Mouse (Mus musculus) cerebellum, adult (tissue): ENCODE results near the gene Dtnbp1.

Source experiments
- ATAC-seq: cut with Nextera tagmentation; 2 replicates; pipeline ENCODE4 v1.9.2; 2017; ENCODE audit warnings: mild to moderate bottlenecking, moderate library complexity, mixed read lengths; ENCODE audit not compliant: insufficient number of reproducible peaks, low FRiP score, low TSS enrichment

The Dtnbp1 gene

DNA sequence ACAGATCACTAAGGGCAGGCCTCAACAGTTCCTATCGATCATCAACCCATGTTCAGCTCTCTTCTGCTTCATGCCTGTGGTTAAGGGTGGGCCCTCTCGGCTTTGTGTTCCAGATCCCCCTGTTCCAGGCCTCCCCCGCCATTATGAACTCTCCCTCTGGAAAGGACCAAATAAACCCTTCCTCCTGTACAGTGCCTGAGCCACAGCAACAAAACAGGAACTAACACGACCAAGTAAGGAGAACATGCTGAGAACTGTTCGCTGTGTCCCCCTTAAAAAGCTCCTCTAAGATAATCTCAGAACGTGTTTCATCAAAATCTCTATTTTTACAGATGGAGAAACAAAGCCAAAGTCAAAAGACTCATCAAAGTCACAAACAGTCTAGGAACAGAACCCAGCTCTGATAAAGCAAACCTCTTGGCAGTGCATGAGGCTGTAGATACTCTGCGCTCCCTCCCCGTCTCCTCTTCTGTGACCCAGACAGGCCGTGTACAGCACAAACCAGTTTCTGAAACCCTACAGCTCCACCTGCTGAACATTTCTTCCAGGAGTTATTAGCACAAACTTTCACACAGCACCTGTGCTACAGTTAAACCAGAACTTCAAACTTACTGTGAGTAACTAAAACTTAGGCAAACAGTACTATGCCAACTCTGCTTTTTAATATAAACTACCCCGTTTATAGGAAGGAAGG, 49.4 kb downstream of the Dtnbp1 start:
- no peak for ATAC-seq

DNA sequence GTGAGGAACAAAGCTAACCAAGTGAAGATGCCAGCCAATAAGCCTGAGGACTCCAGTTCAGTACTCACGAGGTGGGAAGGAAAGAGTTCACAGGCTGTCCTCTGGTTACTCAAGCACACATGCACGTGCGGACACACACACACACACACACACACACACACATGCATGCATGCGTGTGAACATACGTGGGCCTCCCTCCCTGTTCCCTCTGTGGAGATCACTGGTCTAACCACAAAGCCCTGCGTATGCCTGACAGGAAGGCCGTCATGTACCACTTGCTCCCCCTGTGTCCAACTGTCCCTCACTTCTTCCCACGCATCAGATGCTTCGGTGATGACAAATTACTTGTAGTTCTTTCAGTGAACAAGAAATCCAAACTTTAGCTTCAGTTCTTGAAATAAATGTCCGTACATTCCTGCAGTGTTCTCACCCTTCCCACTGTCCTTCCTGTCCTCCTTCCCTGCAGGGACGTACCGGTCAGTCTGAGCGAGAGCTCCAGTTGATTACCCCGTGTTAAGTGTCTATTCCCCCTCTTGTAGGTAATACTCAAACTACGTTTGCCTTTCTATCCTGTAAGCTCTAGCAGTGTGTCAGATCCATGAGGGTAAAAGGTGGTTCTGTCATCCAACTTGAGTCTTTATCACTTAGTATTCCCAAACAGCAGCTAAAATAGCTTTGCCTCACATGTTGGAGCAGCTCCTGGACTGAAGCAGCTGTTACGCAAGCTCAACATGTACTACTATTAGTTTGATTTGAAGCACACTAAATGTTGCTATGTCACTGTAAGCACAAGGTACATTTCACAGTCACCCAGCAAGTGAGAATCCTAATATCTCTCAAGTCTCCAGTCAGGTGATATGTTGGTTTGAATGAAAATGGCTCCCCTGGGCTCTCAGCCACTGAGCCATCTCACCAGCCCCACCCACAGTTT, 53.4 kb downstream of the Dtnbp1 start:
- no peak for ATAC-seq

DNA sequence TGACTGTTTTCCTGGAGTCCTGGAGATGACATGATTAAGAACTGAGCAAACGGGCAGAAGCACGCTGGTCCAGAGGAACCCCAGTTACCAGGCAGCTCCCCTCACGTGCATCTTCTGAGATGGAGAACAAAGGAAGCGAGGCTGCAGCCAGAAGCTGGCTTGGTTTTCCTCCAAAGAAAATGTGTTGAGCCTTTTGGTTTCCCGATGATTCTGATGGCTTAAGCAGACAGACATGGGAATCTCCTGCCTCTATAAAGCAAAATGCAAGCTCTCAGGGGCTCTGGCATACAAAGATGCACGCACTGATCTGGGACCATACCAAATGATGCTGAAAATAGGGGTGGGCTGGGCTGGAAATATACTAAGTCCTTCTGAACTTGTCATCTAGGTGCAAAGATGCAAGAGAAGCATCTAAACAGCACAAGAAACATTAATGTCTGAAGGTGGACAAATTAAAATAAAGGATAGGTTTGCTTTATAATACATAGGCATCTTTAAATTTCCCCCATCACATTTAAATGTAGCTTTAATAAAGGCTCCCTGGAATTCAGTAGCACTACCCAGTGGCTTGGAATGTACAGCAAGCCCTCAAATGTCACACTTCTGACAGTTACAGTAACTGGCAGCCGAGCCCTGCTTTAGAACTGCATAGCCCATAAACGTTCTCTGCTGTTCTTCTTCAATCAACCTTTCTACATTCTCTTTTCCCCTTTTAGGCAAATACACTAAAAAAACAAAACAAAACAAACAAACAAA, 54.9 kb downstream of the Dtnbp1 start:
- 0 out of 2 replicates have a peak, but pooled peaks have one; percentile 31 for ATAC-seq

DNA sequence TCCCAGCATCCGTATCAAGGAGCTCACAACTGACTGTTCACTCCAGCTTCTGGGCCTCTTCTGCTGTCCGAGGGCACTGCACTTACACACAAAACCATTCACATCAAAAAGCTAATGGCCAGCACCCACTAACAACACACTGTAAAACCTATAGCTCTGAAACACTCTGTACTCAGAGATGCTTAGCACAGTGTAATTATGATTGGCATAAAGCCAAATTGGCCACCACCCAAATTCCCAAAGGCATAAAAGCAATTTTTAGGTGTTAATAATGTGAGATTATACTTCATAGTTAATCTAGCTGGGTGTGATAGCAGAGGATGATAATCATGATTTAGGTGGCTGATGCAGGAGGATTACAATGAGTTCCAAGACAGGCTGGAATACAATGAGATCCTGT, 58.3 kb downstream of the Dtnbp1 start:
- ATAC-seq, result no peak

DNA sequence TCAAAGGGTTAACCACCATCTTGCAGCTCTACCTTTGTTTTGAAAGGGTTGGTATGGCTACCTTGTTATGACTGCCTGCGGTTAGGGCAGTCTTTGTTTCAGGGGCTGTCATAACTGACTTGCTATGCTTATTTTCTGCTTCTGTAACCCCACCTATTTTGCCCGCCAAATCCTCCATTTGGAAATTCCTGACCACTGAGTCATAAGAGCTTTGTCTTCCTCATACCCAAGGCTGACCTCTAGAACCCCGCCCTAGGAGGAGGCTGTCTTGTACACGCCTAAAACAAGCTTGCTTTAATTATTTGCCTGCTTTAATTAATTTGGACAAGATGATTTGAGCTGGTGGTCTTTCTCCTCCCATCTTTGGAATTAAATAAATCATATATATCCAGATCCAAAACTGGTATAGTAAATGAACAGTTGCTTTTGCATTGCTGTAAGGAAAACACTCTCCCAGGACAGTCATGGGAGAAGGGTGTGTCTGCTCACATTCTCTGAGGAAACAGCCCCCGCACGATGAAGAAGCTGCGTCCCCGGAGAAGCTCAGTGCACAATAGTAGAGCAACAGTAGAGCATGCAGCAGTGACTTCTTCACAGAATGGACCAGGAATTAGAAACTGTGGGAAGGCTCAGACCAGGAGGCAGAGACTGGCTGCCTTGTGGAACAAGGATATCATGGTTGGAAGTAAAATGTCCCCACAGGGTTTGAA, 62.5 kb downstream of the Dtnbp1 start:
- no peak for ATAC-seq

DNA sequence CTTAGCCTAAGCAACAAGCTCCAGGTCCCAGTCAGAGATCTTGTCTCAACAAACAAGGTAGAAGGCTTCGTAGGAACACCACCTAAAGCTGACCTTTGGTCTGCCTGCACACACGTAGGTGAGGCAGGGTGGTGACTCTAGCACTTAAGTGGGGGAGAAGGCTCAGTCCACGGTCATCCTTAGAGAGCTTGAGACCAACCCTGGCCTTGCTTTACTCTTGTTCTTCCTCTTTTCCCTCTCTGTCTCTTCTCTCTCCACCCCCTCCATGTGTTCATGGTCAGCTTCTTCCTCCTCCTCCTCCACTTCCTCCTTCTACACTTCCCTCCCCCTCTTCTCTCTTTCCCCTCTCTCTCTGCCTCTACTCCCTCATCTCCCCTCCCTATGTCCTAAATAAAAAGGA, 64.3 kb downstream of the Dtnbp1 start:
- ATAC-seq, result no peak

DNA sequence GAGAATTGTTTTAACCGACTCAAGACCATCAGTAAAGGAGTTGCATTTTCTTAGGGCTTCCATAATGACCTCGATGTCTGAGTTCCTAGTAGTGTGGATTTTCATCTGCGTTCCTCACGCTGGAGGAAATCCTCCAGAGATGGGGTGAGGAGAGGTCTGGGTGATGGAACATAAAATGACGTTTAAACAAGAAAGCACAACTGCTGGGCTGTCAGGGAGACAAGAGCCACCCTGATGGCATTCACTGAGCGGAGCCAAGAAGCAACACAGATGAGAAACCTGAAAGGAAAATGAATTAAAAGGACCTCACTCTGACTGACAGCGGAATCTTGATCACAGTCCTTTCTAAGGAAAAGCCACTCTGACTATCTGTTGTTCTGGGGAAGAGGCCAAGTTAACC, 68.4 kb downstream of the Dtnbp1 start:
- ATAC-seq, result no peak

DNA sequence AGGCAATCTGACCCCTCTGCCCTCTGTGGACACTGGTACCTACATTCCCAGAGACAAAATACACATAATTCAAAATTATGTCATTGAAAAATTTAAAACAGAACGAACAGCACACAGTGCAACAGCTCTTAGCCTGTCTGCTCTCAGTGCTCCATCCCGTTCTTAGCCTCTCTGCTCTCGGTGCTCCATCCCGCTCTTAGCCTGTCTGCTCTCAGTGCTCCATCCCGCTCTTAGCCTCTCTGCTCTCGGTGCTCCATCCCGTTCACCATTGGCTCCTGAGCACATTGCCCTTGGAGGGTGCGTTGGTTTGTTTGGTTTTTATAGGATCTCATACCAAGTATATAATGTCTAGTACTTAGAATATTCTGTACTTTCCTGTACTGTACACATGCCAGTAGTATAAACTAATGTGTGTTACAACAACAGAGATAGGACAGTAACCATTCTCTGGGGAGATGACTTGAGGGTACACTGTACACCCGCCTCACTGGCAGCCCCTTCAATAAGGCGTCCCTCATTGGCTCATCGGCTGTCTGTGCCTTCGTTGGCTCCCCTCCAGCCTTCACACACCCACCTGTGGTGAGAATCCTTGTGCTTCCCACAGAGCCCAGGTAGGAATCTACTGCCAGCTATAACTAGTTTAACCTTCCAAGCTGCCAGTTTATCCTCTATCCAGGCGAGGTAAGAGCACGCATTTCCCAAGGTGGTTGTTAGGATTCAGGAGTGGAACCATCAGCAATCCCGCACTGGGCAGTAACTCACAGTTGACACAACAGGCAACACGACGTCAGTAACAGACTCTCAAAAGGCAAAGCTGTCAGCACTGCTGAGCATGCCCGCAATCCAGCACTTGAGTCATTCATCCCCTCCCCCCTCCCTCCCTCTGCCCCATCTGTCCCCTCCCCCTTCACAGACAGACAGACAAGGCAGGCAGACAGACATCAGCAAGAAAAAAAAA, 69.4 kb downstream of the Dtnbp1 start:
- 0 out of 2 replicates have a peak, but pooled peaks have one; percentile 26 for ATAC-seq

DNA sequence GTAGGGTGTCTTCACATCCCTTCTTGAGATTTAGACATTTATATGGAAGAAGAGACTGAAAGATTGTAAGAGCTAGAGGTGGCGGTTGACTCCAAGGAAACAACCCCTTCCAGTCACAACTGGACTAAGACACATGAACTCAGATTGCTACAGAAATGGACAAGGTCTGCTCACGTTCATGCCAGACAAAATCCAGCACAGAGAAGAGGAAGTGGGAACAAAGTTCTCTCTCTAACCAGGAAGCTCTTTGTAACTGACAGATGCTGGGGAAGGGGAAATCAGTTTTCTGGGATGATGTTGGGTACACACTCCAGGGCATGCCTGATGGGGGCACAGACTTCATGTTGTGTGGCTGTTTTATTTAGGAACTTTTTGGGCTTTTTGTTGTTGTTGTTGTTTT, 75.6 kb downstream of the Dtnbp1 start:
- no peak for ATAC-seq

DNA sequence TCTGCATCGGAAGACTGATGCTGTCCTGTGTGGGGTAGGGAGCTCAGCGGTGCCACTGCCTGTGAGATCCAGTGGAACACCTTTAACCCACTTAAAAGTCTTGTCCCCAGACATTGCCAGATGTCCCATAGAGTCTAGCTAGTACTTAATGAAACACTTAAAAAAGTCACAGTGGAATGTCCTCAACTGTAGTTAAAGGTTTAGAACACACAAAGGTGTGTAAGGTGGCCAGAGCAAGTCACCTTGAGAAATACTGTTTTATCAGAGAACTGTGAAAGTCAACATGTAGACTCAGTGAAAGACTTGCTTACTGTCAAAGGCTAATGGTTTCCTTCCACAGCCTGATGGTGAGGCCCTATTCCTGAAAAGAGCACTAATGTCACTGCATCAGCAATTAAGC, 76.8 kb downstream of the Dtnbp1 start:
- ATAC-seq, result no peak

DNA sequence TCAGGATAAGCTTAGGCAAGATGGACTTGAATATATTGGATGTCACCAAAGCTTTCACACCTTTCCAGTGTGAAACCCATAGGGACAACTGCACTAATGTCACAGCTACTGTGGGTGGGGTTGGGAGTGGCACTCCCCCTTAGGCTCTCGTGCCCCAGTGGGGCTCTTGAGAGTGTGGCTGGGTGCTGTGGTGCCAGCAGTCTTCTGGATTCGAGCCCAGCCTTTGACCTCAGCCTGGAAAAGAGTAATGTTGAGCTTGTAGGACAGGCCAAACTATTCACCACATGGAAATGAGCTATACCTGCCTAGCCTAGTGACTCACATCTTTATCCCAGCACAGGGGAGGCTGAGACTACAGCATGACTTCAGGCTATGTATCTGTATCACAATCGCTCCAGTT, 77.9 kb downstream of the Dtnbp1 start:
- no peak for ATAC-seq

DNA sequence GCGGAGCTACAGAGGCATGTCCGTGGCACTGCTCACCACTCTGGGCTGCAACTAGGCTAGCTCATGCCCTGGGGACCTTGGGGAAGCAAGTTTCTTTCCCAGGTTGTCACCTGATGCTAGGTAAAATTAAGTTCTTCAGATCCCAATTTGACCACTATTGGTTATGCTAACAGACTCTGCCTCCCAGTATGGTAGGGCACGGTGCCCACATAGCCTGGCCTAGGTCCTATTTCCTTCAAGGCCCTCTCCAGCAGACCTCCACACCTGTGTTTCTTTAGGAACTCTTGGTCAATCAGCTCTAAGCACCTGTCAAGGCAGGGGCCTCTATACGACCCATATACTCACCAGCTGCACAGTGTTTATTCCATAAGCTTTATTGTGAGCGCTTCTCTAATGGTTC, 80.2 kb downstream of the Dtnbp1 start:
- ATAC-seq, result no peak

DNA sequence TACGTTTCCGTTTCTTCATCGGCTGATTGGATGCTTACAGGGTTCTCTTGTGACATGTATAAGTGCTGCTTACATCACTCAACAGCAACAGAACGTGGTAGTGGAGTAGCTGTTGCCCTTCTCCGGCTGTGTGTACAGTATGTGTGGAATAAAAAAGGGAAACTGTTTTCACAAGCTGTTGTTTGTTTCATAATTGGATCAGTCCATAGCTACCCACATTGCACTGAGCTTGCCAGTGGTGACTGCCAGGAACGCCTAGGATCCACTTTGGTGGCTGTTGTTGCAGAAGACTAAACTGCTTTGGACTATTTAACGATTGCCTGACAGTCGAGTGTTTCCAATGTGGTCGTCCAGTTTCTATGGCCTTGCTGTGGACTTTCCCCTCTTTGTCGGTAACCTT, 80.9 kb downstream of the Dtnbp1 start:
- no peak for ATAC-seq

DNA sequence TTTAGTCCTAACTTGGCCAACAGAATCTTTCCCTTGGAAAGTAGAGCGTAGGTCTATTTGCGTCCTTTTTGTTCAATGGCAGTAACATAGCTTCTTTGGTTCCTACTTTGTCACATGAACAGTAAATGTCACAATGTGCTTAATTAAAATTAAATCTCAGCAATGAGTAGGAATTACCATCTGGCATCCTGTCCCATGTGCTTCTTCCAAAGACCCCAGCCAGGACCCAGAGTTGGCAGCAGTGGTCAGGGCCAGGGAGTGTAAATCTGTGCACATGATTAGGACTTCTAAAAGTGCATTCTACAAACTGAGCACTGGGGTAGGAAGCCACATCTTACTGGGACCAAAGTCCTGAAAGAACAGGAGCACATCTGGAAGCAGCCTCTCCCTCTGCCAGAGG, 83.7 kb downstream of the Dtnbp1 start:
- no peak for ATAC-seq

DNA sequence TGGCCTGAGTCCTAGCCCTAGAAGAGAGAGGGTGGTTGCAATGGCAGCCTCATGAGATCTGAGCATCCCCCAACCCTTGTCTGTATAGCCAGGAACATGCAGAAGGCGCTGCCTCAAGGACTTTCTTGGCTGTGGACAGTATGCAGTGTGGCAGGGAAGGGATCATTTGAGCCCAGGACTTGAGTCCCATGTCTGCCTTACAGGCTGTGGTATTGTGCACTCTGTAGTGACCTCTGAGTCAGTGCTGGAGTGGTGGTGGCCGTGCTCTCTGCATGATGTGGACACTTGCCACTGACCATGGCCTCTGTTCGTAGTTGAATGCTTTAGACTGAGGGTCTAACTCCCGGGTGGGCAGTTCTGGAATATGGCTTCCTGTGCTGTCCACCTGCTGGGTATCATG, 84.7 kb downstream of the Dtnbp1 start:
- ATAC-seq, result no peak

DNA sequence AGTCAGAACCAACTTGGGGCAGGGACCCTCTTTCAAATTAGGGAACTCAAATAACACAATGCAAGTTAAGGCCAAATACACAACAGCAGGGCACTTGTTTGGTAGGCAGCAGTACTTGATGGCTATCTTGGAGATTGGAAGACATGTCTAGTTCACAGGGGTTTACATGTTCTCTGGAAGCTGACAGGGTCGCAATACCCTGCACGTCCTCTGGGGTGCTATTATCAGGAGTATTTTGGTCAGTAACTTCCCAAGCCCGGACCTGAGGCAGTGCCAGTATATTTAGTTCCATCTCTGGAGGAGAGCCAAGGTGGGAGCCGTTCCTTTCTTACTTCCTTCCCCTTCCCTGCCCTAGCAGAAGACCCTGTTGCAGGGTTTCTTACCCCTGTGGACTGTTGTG, 86.0 kb downstream of the Dtnbp1 start:
- no peak for ATAC-seq

DNA sequence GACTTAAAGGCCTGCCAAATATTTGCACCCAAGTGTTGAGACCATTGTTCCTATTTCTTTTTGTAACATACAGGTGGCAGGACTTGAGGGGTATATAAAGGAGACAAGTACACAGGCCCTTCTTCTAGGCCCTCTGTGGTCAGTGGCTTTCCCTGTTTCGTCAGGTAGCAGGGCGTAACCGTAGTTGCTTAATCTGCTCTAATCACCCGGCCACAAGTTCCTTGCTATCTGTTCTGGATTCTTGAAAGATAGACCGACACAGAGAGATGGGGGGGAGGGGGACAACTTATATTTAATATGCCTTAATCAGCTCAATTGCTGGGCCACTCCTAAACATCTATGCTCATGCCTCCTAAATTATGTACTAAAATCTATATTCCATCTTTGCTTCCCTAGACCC, 86.6 kb downstream of the Dtnbp1 start:
- ATAC-seq, result no peak

DNA sequence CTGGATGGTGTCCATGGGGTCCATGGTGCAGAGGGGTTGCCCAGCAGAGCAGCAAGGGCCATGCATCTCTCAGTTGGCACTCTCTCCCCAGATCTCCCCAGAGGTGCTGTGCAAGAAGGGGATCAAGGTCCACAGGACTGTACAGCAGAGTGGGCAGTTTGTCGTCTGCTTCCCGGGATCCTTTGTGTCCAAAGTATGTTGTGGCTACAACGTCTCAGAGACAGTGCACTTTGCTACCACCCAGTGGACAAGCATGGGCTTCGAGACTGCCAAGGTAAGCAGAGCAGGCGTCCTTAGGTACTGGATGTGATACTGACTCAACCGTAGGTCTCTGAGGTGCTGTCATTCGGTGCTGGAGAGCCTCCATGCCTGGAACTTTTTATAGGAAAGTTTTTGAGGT, 88.4 kb downstream of the Dtnbp1 start:
- no peak for ATAC-seq

DNA sequence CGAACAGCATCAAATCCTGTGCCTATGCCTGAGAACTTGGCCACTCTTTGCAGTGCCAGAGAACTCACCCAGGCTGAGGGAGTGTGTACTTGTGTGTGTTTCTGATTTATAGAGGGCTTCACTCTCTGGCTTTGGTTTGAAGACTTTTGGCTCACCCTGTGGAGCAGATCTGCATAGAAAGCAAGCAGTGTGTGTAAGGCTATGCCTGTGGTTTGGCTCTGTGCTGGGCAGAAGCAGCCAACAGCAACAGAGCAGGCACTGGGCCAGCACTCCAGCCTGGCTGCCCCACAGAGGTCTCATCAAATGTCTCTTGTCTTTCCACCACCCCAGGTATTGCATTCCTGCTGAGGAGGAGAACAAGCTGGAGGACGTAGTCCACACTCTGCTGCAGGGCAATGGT, 89.1 kb downstream of the Dtnbp1 start:
- peak; percentile 33; the same call in 1 of the 2 replicates for ATAC-seq
